Mouse (Mus musculus) retina, embryonic 14.5 days (tissue): Measurements from ENCODE around the gene Gm10840.
A peak's percentile ranks its signal among the peaks of the same experiment; 100 is the strongest.

Experiments used
- DNase-seq: peaks from one replicate; pipeline ENCODE4 v3.0.0-alpha.2; 2015; ENCODE audit warnings: low spot score

Gm10840 gene

DNA sequence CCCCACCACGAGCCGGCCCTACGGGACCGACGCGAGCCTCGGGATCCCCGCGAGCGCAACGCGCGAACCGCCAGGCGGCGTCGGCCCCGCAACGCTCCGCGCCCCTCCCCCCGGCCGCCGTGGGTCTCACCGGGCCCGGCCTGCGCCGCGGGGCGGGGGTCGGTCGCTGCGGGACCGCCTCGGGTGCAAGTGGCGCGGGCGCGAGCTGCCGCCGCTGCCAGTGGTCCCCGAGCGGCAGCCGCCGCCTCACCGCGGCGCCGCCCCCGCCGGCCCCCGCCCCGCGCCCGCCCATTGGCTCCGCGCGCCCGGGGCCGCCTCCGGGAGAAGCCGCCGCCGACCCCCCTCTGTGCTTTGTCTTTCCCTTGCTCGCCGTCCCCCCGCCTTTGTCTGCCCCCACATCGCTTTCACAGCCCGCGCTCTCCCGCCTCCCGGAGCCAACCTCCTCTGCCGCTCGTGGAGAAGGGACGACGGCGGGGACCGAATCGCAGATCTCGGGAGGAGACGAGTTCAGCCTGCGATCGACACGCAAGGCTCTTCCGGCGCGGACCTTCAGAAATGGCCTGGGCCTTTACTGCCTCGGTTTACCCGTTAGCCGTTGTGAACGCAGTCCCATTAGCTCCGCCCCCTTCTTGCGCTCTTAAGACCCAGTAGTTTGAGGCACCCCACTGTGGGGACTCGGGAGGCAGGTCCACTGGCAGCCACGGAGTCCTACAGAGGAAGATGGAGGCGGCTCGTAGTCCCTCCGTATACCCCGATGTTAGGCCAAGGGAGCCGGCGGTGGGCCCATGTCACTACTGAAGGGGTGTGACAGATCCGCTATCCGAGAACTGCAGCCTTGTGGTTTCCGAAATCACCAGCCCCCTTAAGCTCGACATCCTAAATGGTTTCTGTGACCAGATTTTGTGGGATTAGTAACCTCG is 469 bp upstream of the Gm10840 start:
- peak; percentile 79 for DNase-seq

DNA sequence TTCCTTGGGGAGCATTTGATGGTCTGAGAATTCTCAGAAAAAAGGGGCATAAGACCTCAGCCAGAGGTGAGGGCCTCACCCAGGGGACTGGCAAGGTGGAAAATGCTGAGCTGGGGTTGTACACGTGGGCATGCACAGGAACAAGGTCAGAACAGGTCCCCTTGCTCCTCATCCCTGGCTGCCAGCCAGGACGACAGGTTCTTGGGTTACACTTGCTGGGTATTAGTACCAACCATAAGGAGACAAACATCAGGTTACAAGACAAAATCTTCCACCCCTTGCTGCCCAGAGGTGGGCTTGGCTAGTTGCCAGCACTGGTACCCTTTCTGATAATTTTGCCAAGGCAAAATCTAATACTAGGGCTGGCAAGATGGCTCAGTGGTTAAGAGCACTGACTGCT is 1.6 kb downstream of the Gm10840 start:
- no peak for DNase-seq

GRCm38 (mm10) chr11:106163546-106163945 is 2.9 kb downstream of the Gm10840 start:
- DNase-seq, result no peak

GRCm38 (mm10) chr11:106164601-106165180 is 4.0 kb downstream of the Gm10840 start:
- DNase-seq, result no peak

DNA sequence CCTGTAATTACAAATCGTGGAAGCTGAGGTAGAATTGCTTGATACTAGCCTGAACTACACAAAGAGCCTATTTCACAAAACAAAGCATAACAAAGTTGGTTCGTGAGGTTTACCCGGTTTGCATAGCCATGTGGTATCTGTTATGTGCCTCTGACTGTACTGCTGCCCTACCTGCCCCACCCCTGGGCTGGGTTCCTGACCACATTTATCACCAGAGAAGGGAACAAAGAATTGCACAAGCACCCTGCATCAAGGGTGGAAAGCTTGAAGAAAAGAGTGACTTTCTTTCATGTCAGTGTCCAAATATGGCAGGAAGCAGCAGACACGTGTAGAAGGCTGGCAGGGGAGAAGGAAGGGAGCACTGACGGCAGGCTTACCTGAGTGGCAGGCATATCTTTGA is 6.8 kb downstream of the Gm10840 start:
- no peak for DNase-seq

DNA sequence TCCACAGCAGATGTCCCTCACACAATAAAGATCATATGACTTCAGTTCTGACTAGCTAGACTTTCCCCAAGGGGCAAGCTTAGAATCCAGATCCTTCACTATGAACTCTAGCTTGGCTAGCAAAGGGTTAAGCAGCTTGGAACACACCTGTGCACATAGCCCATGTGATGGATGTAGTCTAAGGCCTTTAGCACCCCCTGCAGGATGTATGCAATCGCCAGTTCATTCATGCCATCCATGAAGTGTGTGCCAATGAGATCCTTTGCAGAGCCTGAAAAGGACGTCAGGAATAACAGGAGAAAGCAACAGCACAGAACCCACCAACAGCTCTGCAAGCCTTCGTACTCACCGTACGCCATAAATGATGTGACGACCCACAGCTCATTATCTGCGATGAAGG is 10.2 kb downstream of the Gm10840 start:
- DNase-seq, result peak; percentile 51

- no peak for DNase-seq
Observed at GRCm38 (mm10) chr11:106173228-106173627, 12.6 kb downstream of the Gm10840 start.

- DNase-seq, result no peak
Observed at GRCm38 (mm10) chr11:106174372-106174771, 13.7 kb downstream of the Gm10840 start.

DNA sequence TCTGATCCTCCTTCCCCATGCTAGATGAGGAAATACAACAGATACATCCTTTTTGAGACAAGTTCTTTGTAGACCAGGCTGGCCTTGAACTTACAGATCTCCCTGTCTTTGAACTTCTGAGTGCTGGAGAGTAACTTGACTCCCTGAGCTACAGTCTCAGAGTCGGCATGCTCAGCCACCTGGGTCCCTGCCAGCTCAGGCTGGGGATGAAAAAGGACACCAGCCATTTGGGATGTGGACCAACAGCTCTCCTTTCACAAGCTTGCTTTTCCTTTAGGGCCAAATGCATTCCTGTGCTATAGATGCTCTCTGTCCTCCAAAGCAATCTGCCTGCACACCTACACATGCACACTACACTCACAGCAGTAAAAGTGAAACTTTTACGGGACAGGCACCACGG is 14.4 kb downstream of the Gm10840 start:
- no peak for DNase-seq

DNA sequence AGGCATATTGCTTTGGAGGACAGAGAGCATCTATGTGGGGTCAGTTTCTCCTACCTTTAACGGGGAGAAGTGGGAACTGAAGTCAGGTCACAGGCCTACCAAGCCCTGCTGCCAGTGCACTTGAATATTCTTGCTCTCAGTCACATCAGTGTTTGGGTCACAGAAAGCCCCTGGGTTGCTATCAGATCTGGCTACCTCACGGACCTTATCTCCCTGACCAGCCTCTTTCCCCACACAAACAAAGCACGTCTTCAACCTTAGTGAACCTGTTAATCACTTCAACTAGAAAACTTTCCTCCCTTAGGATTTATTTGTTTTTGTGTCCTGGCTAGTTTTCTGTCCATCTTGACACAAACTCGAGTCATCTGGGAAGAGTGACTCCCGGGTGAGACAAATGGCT is 15.7 kb downstream of the Gm10840 start:
- DNase-seq, result no peak

- DNase-seq, result no peak
Observed at GRCm38 (mm10) chr11:106178036-106178782, 17.6 kb downstream of the Gm10840 start.

GRCm38 (mm10) chr11:106179711-106180448 is 19.2 kb downstream of the Gm10840 start:
- DNase-seq, result no peak

DNA sequence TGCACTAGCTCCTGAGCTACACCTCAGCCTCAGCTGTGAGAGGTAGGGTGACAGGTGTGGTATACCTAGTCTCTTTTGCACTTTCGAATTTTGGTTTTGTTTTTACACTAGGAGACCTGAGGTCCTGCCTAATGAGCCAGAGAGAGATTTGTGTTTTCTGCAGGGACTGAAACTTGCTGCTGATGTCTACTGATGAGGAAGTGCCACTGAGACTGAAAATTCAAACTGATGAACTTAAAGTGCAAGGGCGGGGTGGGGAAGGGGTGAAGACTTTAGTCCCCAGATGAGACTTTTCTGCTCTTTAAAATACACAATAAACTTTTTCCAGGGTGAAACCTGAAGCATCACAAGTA is 19.8 kb downstream of the Gm10840 start:
- DNase-seq, result no peak

DNA sequence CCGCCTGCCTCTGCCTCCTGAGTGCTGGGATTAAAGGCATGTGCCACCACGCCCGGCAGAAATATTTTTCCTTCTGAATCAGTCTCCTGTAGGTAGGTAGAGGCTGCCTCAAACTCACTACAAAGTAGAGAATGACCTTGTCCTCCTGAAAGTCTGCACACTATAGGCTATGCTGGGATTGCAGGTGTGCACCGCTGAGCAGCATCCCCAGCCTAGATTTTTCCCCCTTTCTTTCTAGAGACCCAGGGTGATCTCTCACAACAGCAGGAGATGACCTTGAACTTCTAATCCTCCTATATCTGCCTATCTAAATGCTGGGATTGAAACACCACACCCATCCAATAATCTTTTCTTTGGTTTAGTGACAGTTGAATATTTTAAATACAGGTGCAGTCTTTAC is 26.7 kb downstream of the Gm10840 start:
- DNase-seq, result no peak

GRCm38 (mm10) chr11:106191716-106192115 is 31.1 kb downstream of the Gm10840 start:
- DNase-seq, result no peak

DNA sequence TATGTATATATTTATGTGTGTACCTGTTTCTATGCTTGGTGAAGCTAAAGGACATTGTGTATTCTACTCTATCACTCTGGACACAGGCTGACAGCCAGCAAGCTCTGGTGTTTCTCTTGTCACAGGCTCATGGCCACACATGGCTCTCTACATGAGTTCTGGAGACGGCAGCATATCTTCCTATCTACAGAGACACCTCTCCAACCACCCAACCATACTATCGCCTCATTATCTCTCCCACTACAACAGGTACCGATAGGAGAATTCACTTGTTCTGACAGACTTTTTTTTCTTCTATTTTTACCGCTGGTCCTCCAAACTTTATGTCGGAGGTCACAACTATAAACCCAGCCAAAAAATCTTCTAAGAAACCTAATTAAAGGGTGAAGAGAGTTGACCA is 31.6 kb downstream of the Gm10840 start:
- no peak for DNase-seq

DNA sequence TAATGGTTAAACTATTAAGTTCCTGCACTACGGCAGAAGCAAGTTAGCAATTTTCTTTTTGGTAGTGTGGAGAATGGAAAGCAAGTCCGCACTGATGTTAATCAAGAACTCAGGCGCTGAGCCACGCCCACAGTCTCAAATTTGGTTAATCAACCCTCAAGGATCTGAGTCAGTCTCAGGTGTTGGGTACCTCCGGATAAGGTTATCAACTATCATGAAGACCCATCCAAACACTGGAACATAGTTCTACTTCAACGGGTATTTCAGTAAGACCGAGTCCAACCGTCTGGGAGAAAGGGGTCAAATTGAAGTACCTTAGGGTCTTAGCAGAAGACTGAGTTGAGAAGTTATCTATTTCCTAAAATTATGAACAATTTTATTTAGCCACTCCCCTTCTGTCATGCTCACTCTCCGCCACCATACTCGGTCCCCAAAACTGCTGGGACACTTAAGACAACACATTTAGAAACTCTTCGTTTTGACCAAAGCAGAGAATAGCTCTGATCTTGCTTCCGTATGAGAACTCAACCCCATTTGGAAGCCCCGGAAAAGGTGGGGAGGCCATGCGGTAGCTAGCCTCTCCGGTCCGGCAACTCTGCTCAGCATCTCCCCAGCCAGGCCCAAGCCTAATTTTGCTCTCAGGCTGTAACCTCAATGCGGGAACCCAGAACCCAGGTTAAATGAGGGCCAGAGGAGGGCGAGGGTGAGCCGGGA is 32.2 kb downstream of the Gm10840 start:
- DNase-seq, result peak; percentile 6

DNA sequence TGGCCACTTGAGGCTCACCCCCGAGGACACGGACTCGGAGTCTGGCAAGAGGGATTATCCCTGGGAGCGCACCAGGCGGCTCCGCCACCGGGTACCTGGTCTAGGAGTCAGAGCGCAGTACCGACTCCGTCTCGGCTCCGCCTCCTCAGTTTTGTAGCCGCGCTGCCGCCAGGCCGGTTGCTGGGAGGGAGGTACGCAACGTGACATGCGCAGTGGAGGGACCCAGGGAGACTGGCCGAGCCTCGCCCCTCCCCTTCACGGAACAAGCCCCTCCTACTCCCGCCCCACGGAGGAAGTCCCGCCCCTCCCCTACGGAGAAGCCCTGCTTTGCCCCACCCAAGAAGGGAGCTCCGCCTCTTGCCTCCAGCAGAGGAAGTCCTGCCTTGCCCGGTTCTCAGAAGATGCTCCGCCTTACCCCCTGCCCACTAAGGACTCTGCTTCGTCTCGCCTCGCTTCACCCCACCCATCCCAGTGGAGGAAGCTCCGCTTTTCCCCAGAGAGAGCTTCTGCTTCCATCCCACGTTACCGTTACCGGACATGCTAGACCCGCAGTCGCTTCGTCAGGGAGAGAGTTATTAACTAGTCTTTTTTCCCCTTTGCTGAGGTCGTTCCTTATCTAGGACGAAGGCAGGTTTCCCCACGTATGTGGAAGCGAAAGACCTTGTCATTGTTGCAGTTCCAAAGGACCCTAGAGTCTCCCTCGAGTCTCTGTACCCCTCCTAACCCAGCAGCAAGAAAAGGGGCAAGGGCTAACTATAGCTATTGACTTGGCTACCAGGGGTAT is 32.9 kb downstream of the Gm10840 start:
- DNase-seq, result peak; percentile 97

- DNase-seq, result no peak
Observed at GRCm38 (mm10) chr11:106194155-106194541, 33.5 kb downstream of the Gm10840 start.

DNA sequence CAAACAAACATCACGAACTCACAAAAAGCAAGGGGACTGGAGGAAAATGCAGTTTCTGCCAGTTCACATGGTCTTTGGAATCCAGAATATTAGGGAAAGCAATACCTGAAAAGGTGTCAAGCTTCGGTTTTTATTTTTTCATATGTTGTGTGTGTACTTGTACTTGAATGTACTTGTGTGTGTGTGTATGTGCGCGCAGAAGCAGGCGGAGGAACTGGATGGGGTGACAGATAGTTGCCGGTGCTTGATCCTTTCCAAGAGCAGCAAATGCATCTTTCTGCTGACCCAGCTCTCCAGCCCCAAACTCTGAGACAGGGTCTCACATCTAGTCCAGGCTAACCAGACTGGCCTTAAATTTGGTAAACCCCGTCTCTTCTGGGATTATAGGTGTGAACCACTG is 34.2 kb downstream of the Gm10840 start:
- DNase-seq, result no peak

DNA sequence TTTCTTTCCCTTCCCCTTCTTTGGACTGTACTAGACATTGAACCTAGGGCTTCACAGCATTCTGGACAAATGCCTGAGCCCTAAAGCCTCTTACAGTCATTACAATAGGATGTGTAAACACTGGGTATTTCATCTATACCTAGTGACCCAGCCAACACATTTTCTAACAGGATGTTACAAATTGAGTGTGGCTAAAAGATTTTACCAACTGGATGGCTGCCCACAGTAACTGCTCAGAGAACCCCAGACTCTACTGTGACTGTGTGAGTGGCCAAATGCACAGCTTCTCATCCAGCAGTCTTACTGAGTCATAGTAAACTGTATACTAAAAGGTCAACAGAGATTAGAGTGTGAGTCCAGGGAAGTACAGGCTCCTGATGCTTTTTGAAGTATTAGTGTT is 34.7 kb downstream of the Gm10840 start:
- no peak for DNase-seq
